ENCODE assay signal across 8 mouse cellular contexts in genomic region chr19:57403700-57404501, GRCm38 (mm10). TPM values are rescaled to one million over a fixed set of nuclear protein-coding genes. Genes with fewer than 3 reads are reported as not detected.
A peak's percentile ranks its signal among the peaks of the same experiment; 100 is the strongest.
DNase-seq lines count a peak whose midpoint lies in the region; ATAC-seq and TF ChIP-seq lines count a peak whose summit lies in the region.

No protein-coding gene starts in this region.

- H3K27me3 ChIP-seq in embryonic facial prominence, embryonic 15.5 days, result no peaks in the 10 kb centered on the region
- H3K27me3 ChIP-seq in heart, embryonic 13.5 days (replicated peaks), result peaks cover 4% of the 10 kb centered on the region; the same call in 1 of the 2 replicates
- no peaks in the 10 kb centered on the region for H3K27me3 ChIP-seq in kidney, embryonic 16.5 days (ENCODE audit: insufficient read depth, low read length)
- no peaks in the 10 kb centered on the region for H3K27me3 ChIP-seq in liver, embryonic 11.5 days (replicated peaks; ENCODE audit: control insufficient read depth, insufficient read depth, low read length)

- H3K27ac ChIP-seq in bone marrow, adult 2 months (ENCODE audit: control insufficient read depth, insufficient read depth, low read depth, low read length, poor library complexity), result no peak overlapping the region
- no peak overlapping the region for H3K27ac ChIP-seq in embryonic facial prominence, embryonic 15.5 days (replicated peaks)
- H3K27ac ChIP-seq in heart, embryonic 13.5 days (replicated peaks), result no peak overlapping the region
- H3K27ac ChIP-seq in kidney, embryonic 16.5 days (ENCODE audit: low read length), result peak overlapping the region; percentile 56
- H3K27ac ChIP-seq in liver, embryonic 11.5 days (ENCODE audit: low read depth, low read length), result peak overlapping the region; percentile 8; the same call in 1 of the 2 replicates

- H3K9ac ChIP-seq in embryonic facial prominence, embryonic 15.5 days, result no peak overlapping the region
- H3K9ac ChIP-seq in heart, embryonic 13.5 days, result no peak overlapping the region
- H3K9ac ChIP-seq in kidney, embryonic 16.5 days (replicated peaks; ENCODE audit: low read length), result no peak overlapping the region
- peak overlapping the region; percentile 58 for H3K9ac ChIP-seq in liver, embryonic 11.5 days (ENCODE audit: low read depth, low read length)

- H3K4me3 ChIP-seq in bone marrow, adult 2 months (replicated peaks; ENCODE audit: control insufficient read depth, low read depth, low read length), result no peak overlapping the region
- 0 out of 2 replicates have a peak overlapping the region, but pooled peaks have one; percentile 13 for H3K4me3 ChIP-seq in embryonic facial prominence, embryonic 15.5 days (replicated peaks)
- peak overlapping the region; percentile 18 for H3K4me3 ChIP-seq in heart, embryonic 13.5 days
- H3K4me3 ChIP-seq in kidney, embryonic 16.5 days (ENCODE audit: low read length), result no peak overlapping the region
- H3K4me3 ChIP-seq in liver, embryonic 11.5 days (ENCODE audit: low read depth, low read length), result peak overlapping the region; percentile 34

- WGBS in bone marrow, adult 2 months, result 25% methylated on average over 24 of the region's 24 CpGs
- 16% methylated on average over 24 of the region's 24 CpGs for WGBS in embryonic facial prominence, embryonic 15.5 days
- WGBS in heart, embryonic 13.5 days, result 14% methylated on average over 24 of the region's 24 CpGs
- WGBS in kidney, embryonic 16.5 days, result 9% methylated on average over 24 of the region's 24 CpGs
- WGBS in liver, embryonic 11.5 days, result 13% methylated on average over 24 of the region's 24 CpGs

- TF ChIP-seq POLR2A in bone marrow, adult 2 months (IDR thresholded peaks at IDR 0.05; ENCODE audit: borderline replicate concordance, control insufficient read depth, low read depth, low read length), result no peak

- DNase-seq in B cell, adult 2 months, result peak; percentile 78 to 80
- peak; percentile 86 for DNase-seq in liver, embryonic 11.5 days (ENCODE audit: low spot score)
- DNase-seq in naive thymus-derived CD4-positive, alpha-beta T cell, adult 2 months (ENCODE audit: low read depth), result peak; percentile 70
- DNase-seq in spleen, postnatal 4 days (ENCODE audit: low spot score in 2 of 2), result peak; percentile 71 to 91

- peak; percentile 86 for TF ChIP-seq CTCF in bone marrow, adult 2 months (IDR thresholded peaks at IDR 0.05; ENCODE audit: control insufficient read depth, insufficient read depth, low read length)

- no peaks in the 10 kb centered on the region for H3K36me3 ChIP-seq in embryonic facial prominence, embryonic 15.5 days
- H3K36me3 ChIP-seq in heart, embryonic 13.5 days, result no peaks in the 10 kb centered on the region
- no peaks in the 10 kb centered on the region for H3K36me3 ChIP-seq in kidney, embryonic 16.5 days (ENCODE audit: insufficient read depth, low read length)
- no peaks in the 10 kb centered on the region for H3K36me3 ChIP-seq in liver, embryonic 11.5 days (ENCODE audit: control insufficient read depth, insufficient read depth, low read length)

- peak overlapping the region; percentile 37 for H3K4me2 ChIP-seq in embryonic facial prominence, embryonic 15.5 days (replicated peaks)
- H3K4me2 ChIP-seq in heart, embryonic 13.5 days, result peak overlapping the region; percentile 56
- H3K4me2 ChIP-seq in kidney, embryonic 16.5 days (replicated peaks; ENCODE audit: low read depth, low read length), result peak overlapping the region; percentile 37
- peak overlapping the region; percentile 65 for H3K4me2 ChIP-seq in liver, embryonic 11.5 days

- no peak for ATAC-seq in embryonic facial prominence, embryonic 15.5 days (ENCODE audit: insufficient number of reproducible peaks, low FRiP score, low TSS enrichment, low read depth)
- ATAC-seq in heart, embryonic 13.5 days (ENCODE audit: extremely low read depth, insufficient number of reproducible peaks, low FRiP score, low TSS enrichment), result no peak
- ATAC-seq in kidney, embryonic 16.5 days (ENCODE audit: low FRiP score, low TSS enrichment), result peak; percentile 76
- peak; percentile 65 for ATAC-seq in liver, embryonic 11.5 days (replicated peaks; ENCODE audit: low FRiP score)

- H3K4me1 ChIP-seq in bone marrow, adult 2 months (ENCODE audit: control insufficient read depth, insufficient read depth, low read length), result no peaks in the 10 kb centered on the region
- peaks cover 3% of the 10 kb centered on the region; the same call in 1 of the 2 replicates for H3K4me1 ChIP-seq in embryonic facial prominence, embryonic 15.5 days
- 0 out of 2 replicates have a peak, but pooled peaks cover 6% of the 10 kb centered on the region for H3K4me1 ChIP-seq in heart, embryonic 13.5 days
- peaks cover 11% of the 10 kb centered on the region; the same call in 1 of the 2 replicates for H3K4me1 ChIP-seq in kidney, embryonic 16.5 days (ENCODE audit: insufficient read depth, low read length)
- H3K4me1 ChIP-seq in liver, embryonic 11.5 days (replicated peaks; ENCODE audit: control insufficient read depth, insufficient read depth, low read length), result peaks cover 11% of the 10 kb centered on the region

- no peaks in the 10 kb centered on the region for H3K9me3 ChIP-seq in embryonic facial prominence, embryonic 15.5 days (replicated peaks)
- H3K9me3 ChIP-seq in heart, embryonic 13.5 days, result no peaks in the 10 kb centered on the region
- H3K9me3 ChIP-seq in kidney, embryonic 16.5 days (ENCODE audit: low read length), result no peaks in the 10 kb centered on the region
- H3K9me3 ChIP-seq in liver, embryonic 11.5 days (ENCODE audit: control insufficient read depth, low read length), result no peaks in the 10 kb centered on the region

RNA-seq across cellular contexts. Expression of gene Fam160b1, which starts 43.4 kb away (rescaled TPM):
- polyA plus RNA-seq in bone marrow, adult 2 months (2011; ENCODE audit: insufficient read depth, insufficient read length, low replicate concordance, missing spikeins), result 5.0 and 14.4 TPM in 2 replicates
- polyA plus RNA-seq in embryonic facial prominence, embryonic 15.5 days (2015; fragmentation: Nextera tagmentation; extraction: Ambion mirVana), result 15.3 and 16.3 TPM in 2 replicates
- 9.9 and 10.3 TPM in 2 replicates for polyA plus RNA-seq in heart, embryonic 13.5 days (2015; fragmentation: Nextera tagmentation; extraction: Ambion mirVana)
- 13.1 and 14.3 TPM in 2 replicates for polyA plus RNA-seq in kidney, embryonic 16.5 days (2015; fragmentation: Nextera tagmentation; extraction: Ambion mirVana)
- polyA plus RNA-seq in liver, embryonic 11.5 days (2014; fragmentation: Nextera tagmentation; extraction: Ambion mirVana), result 11.9 and 12.6 TPM in 2 replicates

RNA-seq across cellular contexts. Expression of gene Trub1, which starts 48.8 kb away (rescaled TPM):
- polyA plus RNA-seq in bone marrow, adult 2 months (2011; ENCODE audit: insufficient read depth, insufficient read length, low replicate concordance, missing spikeins), result 3.8 and 8.4 TPM in 2 replicates
- polyA plus RNA-seq in embryonic facial prominence, embryonic 15.5 days (2015; fragmentation: Nextera tagmentation; extraction: Ambion mirVana), result 21.7 and 24.1 TPM in 2 replicates
- 11.0 and 12.4 TPM in 2 replicates for polyA plus RNA-seq in heart, embryonic 13.5 days (2015; fragmentation: Nextera tagmentation; extraction: Ambion mirVana)
- 25.8 and 26.6 TPM in 2 replicates for polyA plus RNA-seq in kidney, embryonic 16.5 days (2015; fragmentation: Nextera tagmentation; extraction: Ambion mirVana)
- 27.5 and 28.9 TPM in 2 replicates for polyA plus RNA-seq in liver, embryonic 11.5 days (2014; fragmentation: Nextera tagmentation; extraction: Ambion mirVana)

Comparison
In these comparisons a context has a peak if more than half of its experiments do, and no peak if none do; other contexts are left out.
1. H3K27ac ChIP-seq: peak in kidney, embryonic 16.5 days (single experiment) and liver, embryonic 11.5 days (single experiment); none in bone marrow, adult 2 months (single experiment), embryonic facial prominence, embryonic 15.5 days (single experiment) and heart, embryonic 13.5 days (single experiment).
2. H3K4me3 ChIP-seq: peak in embryonic facial prominence, embryonic 15.5 days (single experiment), heart, embryonic 13.5 days (single experiment) and liver, embryonic 11.5 days (single experiment); none in bone marrow, adult 2 months (single experiment) and kidney, embryonic 16.5 days (single experiment).
3. ATAC-seq: peak in kidney, embryonic 16.5 days (single experiment) and liver, embryonic 11.5 days (single experiment); none in embryonic facial prominence, embryonic 15.5 days (single experiment) and heart, embryonic 13.5 days (single experiment).
4. Peak in every context shown above with its lines, with median percentiles within 50 percentile points of each other: DNase-seq and H3K4me2 ChIP-seq.